ENCODE assay signal across 30 mouse cellular contexts in genomic region chr2:106707136-106707535, GRCm38 (mm10). TPM values are rescaled to one million over a fixed set of nuclear protein-coding genes. Genes with fewer than 3 reads are reported as not detected.
DNase-seq lines count a peak whose midpoint lies in the region; ATAC-seq lines count a peak whose summit lies in the region.
"Had no signal": no experiment of that assay in that cellular context is flagged by ENCODE, and none has a peak within 500 bp of the region (broad histone marks: within the 10 kb centered on the region; RNA-seq: fewer than 3 reads in every experiment).

No protein-coding gene starts in this region.

- peak overlapping the region; percentile 56; the same call in 1 of the 2 replicates for H3K27ac ChIP-seq in forebrain, embryonic 10.5 days
- H3K27ac ChIP-seq in forebrain, embryonic 12.5 days, result no peak overlapping the region
- no peak overlapping the region for H3K27ac ChIP-seq in neural tube, embryonic 11.5 days (ENCODE audit: low read depth, low read length)
- no peak overlapping the region for H3K27ac ChIP-seq in forebrain, embryonic 14.5 days (ENCODE audit: low read depth, low read length)
- H3K27ac ChIP-seq: embryonic facial prominence, embryonic 12.5 days; hindbrain, embryonic 10.5 days; hindbrain, embryonic 15.5 days; intestine, embryonic 15.5 days; kidney, postnatal 0 days; limb, embryonic 13.5 days; stomach, embryonic 15.5 days had no signal

- no peaks in the 10 kb centered on the region for H3K9me3 ChIP-seq in forebrain, embryonic 10.5 days
- no peaks in the 10 kb centered on the region for H3K9me3 ChIP-seq in forebrain, embryonic 12.5 days
- no peaks in the 10 kb centered on the region for H3K9me3 ChIP-seq in neural tube, embryonic 11.5 days (ENCODE audit: control insufficient read depth, low read length)
- no peaks in the 10 kb centered on the region for H3K9me3 ChIP-seq in forebrain, embryonic 14.5 days (replicated peaks; ENCODE audit: control insufficient read depth, low read length)
- H3K9me3 ChIP-seq: embryonic facial prominence, embryonic 12.5 days; hindbrain, embryonic 10.5 days; hindbrain, embryonic 15.5 days; intestine, embryonic 15.5 days; limb, embryonic 13.5 days; stomach, embryonic 15.5 days had no signal

- H3K9ac ChIP-seq in forebrain, embryonic 12.5 days, result no peak overlapping the region
- no peak overlapping the region for H3K9ac ChIP-seq in neural tube, embryonic 11.5 days (ENCODE audit: low read length)
- H3K9ac ChIP-seq in forebrain, embryonic 14.5 days (ENCODE audit: low read length), result no peak overlapping the region
- H3K9ac ChIP-seq: embryonic facial prominence, embryonic 12.5 days; hindbrain, embryonic 15.5 days; intestine, embryonic 15.5 days; limb, embryonic 13.5 days; liver, postnatal 0 days; stomach, embryonic 15.5 days had no signal

- no peak overlapping the region for H3K4me2 ChIP-seq in forebrain, embryonic 12.5 days
- H3K4me2 ChIP-seq in neural tube, embryonic 11.5 days (ENCODE audit: low read depth), result no peak overlapping the region
- H3K4me2 ChIP-seq in forebrain, embryonic 14.5 days (ENCODE audit: low read length), result no peak overlapping the region
- H3K4me2 ChIP-seq: embryonic facial prominence, embryonic 12.5 days; hindbrain, embryonic 15.5 days; intestine, embryonic 15.5 days; limb, embryonic 13.5 days; liver, embryonic 11.5 days; stomach, embryonic 15.5 days had no signal

- H3K27me3 ChIP-seq in forebrain, embryonic 10.5 days (ENCODE audit: poor library complexity, severe bottlenecking), result peaks cover 3% of the 10 kb centered on the region; the same call in 1 of the 2 replicates
- no peaks in the 10 kb centered on the region for H3K27me3 ChIP-seq in forebrain, embryonic 12.5 days
- H3K27me3 ChIP-seq in neural tube, embryonic 11.5 days (ENCODE audit: control insufficient read depth, insufficient read depth, low read length), result no peaks in the 10 kb centered on the region
- no peaks in the 10 kb centered on the region for H3K27me3 ChIP-seq in forebrain, embryonic 14.5 days (replicated peaks; ENCODE audit: control insufficient read depth, insufficient read depth, low read length)
- H3K27me3 ChIP-seq: CH12.LX; embryonic facial prominence, embryonic 12.5 days; hindbrain, embryonic 15.5 days; intestine, embryonic 15.5 days; limb, embryonic 13.5 days; megakaryocyte, embryonic 14.5 days; Patski; stomach, embryonic 15.5 days had no signal

- ATAC-seq in forebrain, embryonic 12.5 days (ENCODE audit: low FRiP score), result no peak
- ATAC-seq in neural tube, embryonic 11.5 days (ENCODE audit: insufficient read depth, low FRiP score, low TSS enrichment), result 0 out of 2 replicates have a peak, but pooled peaks have one; percentile 18
- ATAC-seq in forebrain, embryonic 14.5 days, result peak; percentile 21; the same call in 1 of the 2 replicates
- no peak for ATAC-seq in inflammation-experienced regulatory T-cells, adult 6 months
- ATAC-seq: intestine, embryonic 15.5 days; liver, postnatal 0 days; midbrain, embryonic 16.5 days; Patski had no signal

- WGBS in forebrain, embryonic 10.5 days, result 84% methylated on average over 2 of the region's 2 CpGs
- 73% methylated on average over 2 of the region's 2 CpGs for WGBS in forebrain, embryonic 12.5 days
- 92% methylated on average over 2 of the region's 2 CpGs for WGBS in neural tube, embryonic 11.5 days
- 86% methylated on average over 2 of the region's 2 CpGs for WGBS in forebrain, embryonic 14.5 days

- no peak for DNase-seq in forebrain, embryonic 10.5 days (ENCODE audit: extremely low spot score, low spot score)
- no peak for DNase-seq in neural tube, embryonic 11.5 days (ENCODE audit: low spot score)
- no peak for DNase-seq in neural tube, embryonic 10.5 days (ENCODE audit: extremely low spot score, low spot score)
- no peak for DNase-seq in forebrain, embryonic 14.5 days (ENCODE audit: low spot score)
- DNase-seq in adrenal gland, postnatal 10 days, result no peak
- DNase-seq: cerebellum, adult 9-10 months; cerebellum, postnatal 36 days; gastrocnemius, postnatal 10 days; heart, postnatal 14 days; kidney, adult 8-10 months; kidney, postnatal 4 days; liver, postnatal 0 days; lung, postnatal 4 days; right cerebral cortex, postnatal 25 days had no signal

- no peak overlapping the region for H3K4me3 ChIP-seq in forebrain, embryonic 10.5 days
- no peak overlapping the region for H3K4me3 ChIP-seq in forebrain, embryonic 12.5 days (replicated peaks)
- no peak overlapping the region for H3K4me3 ChIP-seq in neural tube, embryonic 11.5 days (ENCODE audit: low read depth, low read length)
- H3K4me3 ChIP-seq in forebrain, embryonic 14.5 days (ENCODE audit: low read depth, low read length), result no peak overlapping the region
- H3K4me3 ChIP-seq: embryonic facial prominence, embryonic 12.5 days; hindbrain, embryonic 10.5 days; hindbrain, embryonic 15.5 days; intestine, embryonic 15.5 days; limb, embryonic 13.5 days; megakaryocyte, embryonic 14.5 days; stomach, embryonic 15.5 days had no signal

- H3K36me3 ChIP-seq in forebrain, embryonic 10.5 days (replicated peaks), result peaks cover 38% of the 10 kb centered on the region
- H3K36me3 ChIP-seq in forebrain, embryonic 12.5 days (replicated peaks), result peaks cover 25% of the 10 kb centered on the region
- no peaks in the 10 kb centered on the region for H3K36me3 ChIP-seq in neural tube, embryonic 11.5 days (ENCODE audit: control insufficient read depth, insufficient read depth, low read length)
- H3K36me3 ChIP-seq in forebrain, embryonic 14.5 days (ENCODE audit: control insufficient read depth, insufficient read depth, low read length), result peaks cover 30% of the 10 kb centered on the region
- H3K36me3 ChIP-seq: hindbrain, embryonic 10.5 days; hindbrain, embryonic 15.5 days; intestine, embryonic 15.5 days; stomach, embryonic 15.5 days had no signal

- H3K4me1 ChIP-seq in forebrain, embryonic 10.5 days, result peaks cover 50% of the 10 kb centered on the region
- H3K4me1 ChIP-seq in forebrain, embryonic 12.5 days, result peaks cover 38% of the 10 kb centered on the region
- peaks cover 9% of the 10 kb centered on the region; the same call in 1 of the 2 replicates for H3K4me1 ChIP-seq in neural tube, embryonic 11.5 days (ENCODE audit: control insufficient read depth, insufficient read depth, low read length)
- H3K4me1 ChIP-seq in forebrain, embryonic 14.5 days (ENCODE audit: control insufficient read depth, insufficient read depth, low read length), result peaks cover 9% of the 10 kb centered on the region; the same call in 1 of the 2 replicates
- H3K4me1 ChIP-seq: intestine, embryonic 15.5 days; megakaryocyte, embryonic 14.5 days; stomach, embryonic 15.5 days had no signal

RNA-seq across cellular contexts. Expression of gene Mpped2, which starts 14.1 kb away (rescaled TPM):
- polyA plus RNA-seq in forebrain, embryonic 10.5 days (2016; fragmentation: Nextera tagmentation; extraction: Ambion mirVana), result 41.6 and 48.8 TPM in 2 replicates
- 165 and 177 TPM in 2 replicates for polyA plus RNA-seq in forebrain, embryonic 12.5 days (2016; fragmentation: Nextera tagmentation; extraction: Ambion mirVana)
- 83.9 and 94.0 TPM in 2 replicates for polyA plus RNA-seq in neural tube, embryonic 11.5 days (2014; fragmentation: Nextera tagmentation; extraction: Ambion mirVana)
- polyA plus RNA-seq in forebrain, embryonic 14.5 days (2014; fragmentation: Nextera tagmentation; extraction: Ambion mirVana), result 164 and 167 TPM in 2 replicates
- 10 to 100 TPM; 20.3 to 27.4 TPM for total RNA-seq in adrenal gland, postnatal 10 days (2021)
- polyA plus RNA-seq in inflammation-experienced regulatory T-cells, adult 6 months (2017; shearing (Covaris generic)), result under 1 TPM in 1 of 3 experiments, not detected in 2; 0.47 TPM
- total RNA-seq: CH12.LX; neutrophil, adult 5-6 weeks had no signal
- polyA plus RNA-seq: C2C12 had no signal

Comparison
In these comparisons a context has a peak if more than half of its experiments do, and no peak if none do; other contexts are left out.
1. ATAC-seq: peak in neural tube, embryonic 11.5 days (single experiment) and forebrain, embryonic 14.5 days (single experiment); none in forebrain, embryonic 12.5 days (single experiment) and inflammation-experienced regulatory T-cells, adult 6 months (single experiment).
2. RNA of gene Mpped2, which starts 14.1 kb away (polyA plus RNA-seq): 165 to 177 TPM in forebrain, embryonic 12.5 days, 164 to 167 TPM in forebrain, embryonic 14.5 days, 83.9 to 94.0 TPM in neural tube, embryonic 11.5 days and 41.6 to 48.8 TPM in forebrain, embryonic 10.5 days; 0.47 TPM in inflammation-experienced regulatory T-cells, adult 6 months; every median in the first group is over 10 times any median in the second.